ENCODE assay signal across 16 mouse cellular contexts in genomic region chr3:95007706-95008105, GRCm38 (mm10). TPM values are rescaled to one million over a fixed set of nuclear protein-coding genes. Genes with fewer than 3 reads are reported as not detected.
DNase-seq lines count a peak whose midpoint lies in the region; ATAC-seq and TF ChIP-seq lines count a peak whose summit lies in the region.
"Had no signal": no experiment of that assay in that cellular context is flagged by ENCODE, and none has a peak within 500 bp of the region (broad histone marks: within the 10 kb centered on the region; RNA-seq: fewer than 3 reads in every experiment).

No protein-coding gene starts in this region.

- H3K9me3 ChIP-seq in midbrain, embryonic 10.5 days (replicated peaks): no peaks in the 10 kb centered on the region
- H3K9me3 ChIP-seq in midbrain, embryonic 16.5 days (replicated peaks; ENCODE audit: control insufficient read depth, low read length, poor library complexity, severe bottlenecking): no peaks in the 10 kb centered on the region

- TF ChIP-seq POLR2A in bone marrow, adult 2 months (IDR thresholded peaks at IDR 0.05; ENCODE audit: borderline replicate concordance, control insufficient read depth, low read depth, low read length): peak; percentile 27; the same call in 1 of the 2 replicates

- peak; percentile 93 for DNase-seq in heart, adult 11 months
- no peak for DNase-seq in heart, postnatal 25 days (ENCODE audit: low spot score)
- no peak for DNase-seq in midbrain, embryonic 10.5 days (ENCODE audit: low spot score)
- peak; percentile 64 for DNase-seq in adrenal gland, adult 8-10 months
- no peak for DNase-seq in left cerebral cortex, postnatal 25 days (ENCODE audit: low spot score in 2 of 2)
- DNase-seq: cerebellum, adult 9-11 months; embryo, embryonic 11 days; heart, postnatal 36 days; liver; lung, adult 18-20 months; right cerebral cortex, adult 18-20 months; thymus, postnatal 25 days had no signal

- no peak for TF ChIP-seq CTCF in bone marrow, adult 2 months (IDR thresholded peaks at IDR 0.05; ENCODE audit: control insufficient read depth, insufficient read depth, low read length)

- H3K4me3 ChIP-seq in midbrain, embryonic 10.5 days: no peak overlapping the region
- H3K4me3 ChIP-seq in midbrain, embryonic 16.5 days (ENCODE audit: low read depth, low read length): no peak overlapping the region
- H3K4me3 ChIP-seq in bone marrow, adult 2 months (replicated peaks; ENCODE audit: control insufficient read depth, low read depth, low read length): no peak overlapping the region

- peak overlapping the region; percentile 43; the same call in 1 of the 2 replicates for H3K27ac ChIP-seq in midbrain, embryonic 10.5 days (replicated peaks)
- no peak overlapping the region for H3K27ac ChIP-seq in midbrain, embryonic 16.5 days (ENCODE audit: low read length)
- H3K27ac ChIP-seq in bone marrow, adult 2 months (ENCODE audit: control insufficient read depth, insufficient read depth, low read depth, low read length, poor library complexity): no peak overlapping the region; the same call in 1 of the 2 replicates
- H3K27ac ChIP-seq: kidney, postnatal 0 days; macrophage had no signal

- WGBS in midbrain, embryonic 10.5 days: 87% methylated on average over 9 of the region's 9 CpGs
- 91% methylated on average over 9 of the region's 9 CpGs for WGBS in midbrain, embryonic 16.5 days
- WGBS in bone marrow, adult 2 months: 58% methylated on average over 9 of the region's 9 CpGs

- peaks cover 27% of the 10 kb centered on the region for H3K4me1 ChIP-seq in midbrain, embryonic 10.5 days
- no peaks in the 10 kb centered on the region for H3K4me1 ChIP-seq in midbrain, embryonic 16.5 days (ENCODE audit: control insufficient read depth, insufficient read depth, low read length)
- H3K4me1 ChIP-seq in bone marrow, adult 2 months (ENCODE audit: control insufficient read depth, insufficient read depth, low read length): peaks cover 8% of the 10 kb centered on the region

- no peak overlapping the region for H3K4me2 ChIP-seq in midbrain, embryonic 16.5 days (ENCODE audit: low read length)

- H3K36me3 ChIP-seq in midbrain, embryonic 10.5 days: peaks cover 98% of the 10 kb centered on the region
- peaks cover 52% of the 10 kb centered on the region for H3K36me3 ChIP-seq in midbrain, embryonic 16.5 days (ENCODE audit: control insufficient read depth, insufficient read depth, low read length)

- intact Hi-C loops in heart, postnatal 25 days (cut with DNase I): no loop called here
- intact Hi-C loops in left cerebral cortex, postnatal 25 days (cut with DNase I): no loop called here

- H3K9ac ChIP-seq in midbrain, embryonic 16.5 days (ENCODE audit: low read depth, low read length): no peak overlapping the region

- ATAC-seq in midbrain, embryonic 16.5 days: no peak

- H3K27me3 ChIP-seq in midbrain, embryonic 10.5 days (ENCODE audit: low read depth, poor library complexity, severe bottlenecking): no peaks in the 10 kb centered on the region
- no peaks in the 10 kb centered on the region for H3K27me3 ChIP-seq in midbrain, embryonic 16.5 days (ENCODE audit: control insufficient read depth, insufficient read depth, low read depth, low read length)

RNA-seq across cellular contexts. Expression of gene Zfp687, which starts 7.5 kb away (rescaled TPM):
- 10 to 100 TPM; 10.8 to 11.1 TPM for total RNA-seq in heart, postnatal 25 days (2021)
- 40.0 and 42.2 TPM in 2 replicates for polyA plus RNA-seq in midbrain, embryonic 10.5 days (2016; fragmentation: Nextera tagmentation; extraction: Ambion mirVana)
- polyA plus RNA-seq in midbrain, embryonic 16.5 days (2015; fragmentation: Nextera tagmentation; extraction: Ambion mirVana): 17.6 and 18.7 TPM in 2 replicates
- total RNA-seq in adrenal gland, adult 8-10 months (2022): 10 to 100 TPM; 33.8 to 57.6 (median 46.8) TPM
- 10.6 and 21.1 TPM in 2 replicates for polyA plus RNA-seq in bone marrow, adult 2 months (2011; ENCODE audit: insufficient read depth, insufficient read length, low replicate concordance, missing spikeins)
- total RNA-seq in left cerebral cortex, postnatal 25 days (2021): 10 to 100 TPM; 21.4 to 22.2 TPM

RNA-seq across cellular contexts. Expression of gene Pi4kb, which starts 33.2 kb away (rescaled TPM):
- total RNA-seq in heart, postnatal 25 days (2021): 10 to 100 TPM; 25.3 to 27.0 TPM
- 21.4 and 24.9 TPM in 2 replicates for polyA plus RNA-seq in midbrain, embryonic 10.5 days (2016; fragmentation: Nextera tagmentation; extraction: Ambion mirVana)
- 21.1 and 22.4 TPM in 2 replicates for polyA plus RNA-seq in midbrain, embryonic 16.5 days (2015; fragmentation: Nextera tagmentation; extraction: Ambion mirVana)
- total RNA-seq in adrenal gland, adult 8-10 months (2022): 10 to 100 TPM; 59.3 to 87.5 (median 74.9) TPM
- polyA plus RNA-seq in bone marrow, adult 2 months (2011; ENCODE audit: insufficient read depth, insufficient read length, low replicate concordance, missing spikeins): 43.1 and 63.2 TPM in 2 replicates
- 10 to 100 TPM; 51.0 to 61.8 TPM for total RNA-seq in left cerebral cortex, postnatal 25 days (2021)

RNA-seq across cellular contexts. Expression of gene Psmd4, which starts 34.7 kb away (rescaled TPM):
- total RNA-seq in heart, postnatal 25 days (2021): 100 to 1,000 TPM; 119 to 129 TPM
- polyA plus RNA-seq in midbrain, embryonic 10.5 days (2016; fragmentation: Nextera tagmentation; extraction: Ambion mirVana): 341 and 345 TPM in 2 replicates
- 253 and 254 TPM in 2 replicates for polyA plus RNA-seq in midbrain, embryonic 16.5 days (2015; fragmentation: Nextera tagmentation; extraction: Ambion mirVana)
- total RNA-seq in adrenal gland, adult 8-10 months (2022): 100 to 1,000 TPM; 219 to 265 (median 258) TPM
- 288 and 328 TPM in 2 replicates for polyA plus RNA-seq in bone marrow, adult 2 months (2011; ENCODE audit: insufficient read depth, insufficient read length, low replicate concordance, missing spikeins)
- 100 to 1,000 TPM; 154 to 156 TPM for total RNA-seq in left cerebral cortex, postnatal 25 days (2021)

RNA-seq across cellular contexts. Expression of gene Rfx5, which starts 53.8 kb away (rescaled TPM):
- 1 to 10 TPM; 6.2 to 6.9 TPM for total RNA-seq in heart, postnatal 25 days (2021)
- polyA plus RNA-seq in midbrain, embryonic 10.5 days (2016; fragmentation: Nextera tagmentation; extraction: Ambion mirVana): 4.9 and 5.1 TPM in 2 replicates
- polyA plus RNA-seq in midbrain, embryonic 16.5 days (2015; fragmentation: Nextera tagmentation; extraction: Ambion mirVana): 6.2 and 7.5 TPM in 2 replicates
- 10 to 100 TPM; 27.2 to 56.5 (median 40.3) TPM for total RNA-seq in adrenal gland, adult 8-10 months (2022)
- 4.5 and 22.2 TPM in 2 replicates for polyA plus RNA-seq in bone marrow, adult 2 months (2011; ENCODE audit: insufficient read depth, insufficient read length, low replicate concordance, missing spikeins)
- total RNA-seq in left cerebral cortex, postnatal 25 days (2021): 10 to 100 TPM; 22.2 to 27.6 TPM

Comparison
In these comparisons a context has a peak if more than half of its experiments do, and no peak if none do; other contexts are left out.
1. DNase-seq: peak in heart, adult 11 months (single experiment) and adrenal gland, adult 8-10 months (single experiment); none in heart, postnatal 25 days (single experiment), midbrain, embryonic 10.5 days (single experiment) and left cerebral cortex, postnatal 25 days (0 of 2).